Mouse (Mus musculus) CH12.LX (cell line): ENCODE measurements at regions not wholly inside any gene's neighbourhood (a gene's known extent, or its start where the extent isn't known, plus 50 kb on each side); places are given as distances from the start of the nearest gene placed in this dataset.

ENCODE experiments used
- CTCF ChIP-seq, 2 experiments: IDR thresholded peaks in 1 of 2; conservative IDR thresholded peaks in 1 of 2; 2 replicates each; pipeline ENCODE4 v1.5.1; 2011 to 2012; ENCODE audit warnings: low read depth in 2 of 2, low read length in 2 of 2, improper control_type of control experiment in 1 of 2, inconsistent platforms in 1 of 2, mild to moderate bottlenecking in 1 of 2, moderate library complexity in 1 of 2
- EP300 ChIP-seq: IDR thresholded peaks from 2 replicates; pipeline ENCODE4 v1.6.1; 2011; ENCODE audit warnings: low read length, improper control_type of control experiment
- HCFC1 ChIP-seq: IDR thresholded peaks from 2 replicates; pipeline ENCODE4 v1.6.1; 2012; ENCODE audit warnings: low read depth, mild to moderate bottlenecking, inconsistent platforms, low read length, improper control_type of control experiment
- MXI1 ChIP-seq: IDR thresholded peaks from 2 replicates; pipeline ENCODE4 v1.6.1; 2011; ENCODE audit warnings: mild to moderate bottlenecking, low read depth, low read length, improper control_type of control experiment
- NELFE ChIP-seq: IDR thresholded peaks from 2 replicates; pipeline ENCODE4 v1.6.1; 2011; ENCODE audit warnings: low read depth, low read length, improper control_type of control experiment
- POLR2A ChIP-seq: IDR thresholded peaks from 2 replicates; pipeline ENCODE4 v1.6.1; 2011; ENCODE audit warnings: low read depth, mild to moderate bottlenecking, improper control_type of control experiment, low read length
- USF1 ChIP-seq: IDR thresholded peaks from 2 replicates; pipeline ENCODE4 v1.6.1; 2014; ENCODE audit warnings: low read depth, mild to moderate bottlenecking, inconsistent platforms, low read length, improper control_type of control experiment

DNA sequence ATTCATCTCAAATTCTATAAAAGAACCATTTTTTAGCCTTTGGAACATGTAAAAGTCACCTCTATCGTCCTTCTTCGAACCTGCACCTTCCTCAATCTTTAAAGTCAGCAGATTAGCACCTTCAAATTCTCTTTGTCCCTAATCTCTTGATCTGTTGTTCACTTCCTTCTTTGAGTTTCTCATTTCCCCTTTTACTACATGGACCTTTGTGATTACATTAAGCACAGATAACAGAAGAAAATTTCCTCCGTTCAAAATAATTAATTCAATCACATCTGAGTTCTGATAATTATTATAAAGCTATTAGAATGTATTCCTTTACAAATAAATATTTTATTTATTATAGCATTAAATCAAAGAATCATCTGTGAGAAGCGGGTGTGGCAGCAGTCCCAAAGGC, 144.5 kb downstream of the Sis start:
- TF ChIP-seq EP300, result peak; percentile 79
- no peak for TF ChIP-seq CTCF (conservative IDR thresholded peaks at IDR 0.05 in 1 of 2, IDR thresholded peaks at IDR 0.05 in 1 of 2; ENCODE audit: low read depth in 2 of 2, low read length in 2 of 2)
- no peak for TF ChIP-seq HCFC1
- TF ChIP-seq POLR2A, result no peak
- no peak for TF ChIP-seq MXI1
- no peak for TF ChIP-seq NELFE
- TF ChIP-seq USF1, result no peak
